Mouse (Mus musculus): ENCODE measurements around the gene Srp54c. TPM values are rescaled to one million over a fixed set of nuclear protein-coding genes. Genes with fewer than 3 reads are reported as not detected.

Gene Srp54c
- 70.6 and 80.7 TPM in 2 replicates for polyA plus RNA-seq (2015; fragmentation: Nextera tagmentation; extraction: Ambion mirVana)

GRCm38 (mm10) chr12:55229626-55230519 lies at the start of gene Srp54c:
Gene Srp54c (plus strand): TSS chr12:55230168.

GRCm38 (mm10) chr12:55199306-55199705 lies 30.7 kb upstream of the Srp54c start, which contains the start of gene 1700047I17Rik2:
Gene 1700047I17Rik2 (plus strand): TSS chr12:55199592.

GRCm38 (mm10) chr12:55299336-55299735 lies 69.4 kb downstream of the Srp54c start, which contains the start of gene 1110008L16Rik:
Gene 1110008L16Rik (plus strand): TSS chr12:55299577.

GRCm38 (mm10) chr12:55302485-55303441 lies 72.8 kb downstream of the Srp54c start, which contains the start of gene Ppp2r3c:
Gene Ppp2r3c (minus strand): TSS chr12:55302998.

Other genes with a start within 250 kb of the Srp54c start
- not detected in 2 replicates for gene Gm20403, start 243.6 kb upstream of the Srp54c start, polyA plus RNA-seq (2015; fragmentation: Nextera tagmentation; extraction: Ambion mirVana)
- 4.1 TPM in 2 replicates for gene Baz1a, start 215.8 kb upstream of the Srp54c start, polyA plus RNA-seq (2015; fragmentation: Nextera tagmentation; extraction: Ambion mirVana)
- 20.0 and 21.0 TPM in 2 replicates for gene 2700097O09Rik, start 150.1 kb upstream of the Srp54c start, polyA plus RNA-seq (2015; fragmentation: Nextera tagmentation; extraction: Ambion mirVana)
- gene Srp54a, start 149.9 kb upstream of the Srp54c start, polyA plus RNA-seq (2015; fragmentation: Nextera tagmentation; extraction: Ambion mirVana) = 165 and 166 TPM in 2 replicates
- 88.5 and 90.4 TPM in 2 replicates for gene Fam177a, start 105.7 kb upstream of the Srp54c start, polyA plus RNA-seq (2015; fragmentation: Nextera tagmentation; extraction: Ambion mirVana)
- 52.2 and 64.2 TPM in 2 replicates for gene Srp54b, start 75.1 kb upstream of the Srp54c start, polyA plus RNA-seq (2015; fragmentation: Nextera tagmentation; extraction: Ambion mirVana)
- not detected in 2 replicates for gene 1700047I17Rik2, start 30.6 kb upstream of the Srp54c start, polyA plus RNA-seq (2015; fragmentation: Nextera tagmentation; extraction: Ambion mirVana)
- 7.6 and 7.8 TPM in 2 replicates for gene 1110008L16Rik, start 69.4 kb downstream of the Srp54c start, polyA plus RNA-seq (2015; fragmentation: Nextera tagmentation; extraction: Ambion mirVana)
- 15.8 and 16.7 TPM in 2 replicates for gene Ppp2r3c, start 72.8 kb downstream of the Srp54c start, polyA plus RNA-seq (2015; fragmentation: Nextera tagmentation; extraction: Ambion mirVana)
- gene Psma6, start 154.1 kb downstream of the Srp54c start, polyA plus RNA-seq (2015; fragmentation: Nextera tagmentation; extraction: Ambion mirVana) = 409 and 433 TPM in 2 replicates